Mouse (Mus musculus) large intestine, adult 2 months (tissue): ENCODE measurements around the gene Cd101. TPM values are rescaled to one million over a fixed set of nuclear protein-coding genes. Genes with fewer than 3 reads are reported as not detected.

Experiments used
- DNase-seq: peaks from one replicate; pipeline ENCODE4 v3.0.0-alpha.2; 2012; ENCODE audit warnings: low read depth, low spot score
- WGBS: fragments of 180-500 bp; shearing (Covaris S2); methylation state at CpG from one replicate; pipeline ENCODE4 v1.1.7; 2018; 5-methylcytosine and 5-hydroxymethylcytosine counted together
- polyA plus RNA-seq: library from polyadenylated mRNA; depleted of rRNA; stranded (reverse); fragments of >200 nt; gene quantifications from 2 replicates; pipeline ENCODE4 v1.2.3, GENCODE M21; 2012

Gene Cd101
- polyA plus RNA-seq, 1 experiment: 0.77 TPM

GRCm38 (mm10) chr3:101045431-101045830, 16.1 kb upstream of the Cd101 start:
- 85% methylated on average over 15 of the region's 15 CpGs for WGBS
- DNase-seq: no peak

- WGBS: 48% methylated on average over 6 of the region's 6 CpGs
- DNase-seq: peak; percentile 14
Observed at GRCm38 (mm10) chr3:101044686-101045085, 15.3 kb upstream of the Cd101 start.

DNA sequence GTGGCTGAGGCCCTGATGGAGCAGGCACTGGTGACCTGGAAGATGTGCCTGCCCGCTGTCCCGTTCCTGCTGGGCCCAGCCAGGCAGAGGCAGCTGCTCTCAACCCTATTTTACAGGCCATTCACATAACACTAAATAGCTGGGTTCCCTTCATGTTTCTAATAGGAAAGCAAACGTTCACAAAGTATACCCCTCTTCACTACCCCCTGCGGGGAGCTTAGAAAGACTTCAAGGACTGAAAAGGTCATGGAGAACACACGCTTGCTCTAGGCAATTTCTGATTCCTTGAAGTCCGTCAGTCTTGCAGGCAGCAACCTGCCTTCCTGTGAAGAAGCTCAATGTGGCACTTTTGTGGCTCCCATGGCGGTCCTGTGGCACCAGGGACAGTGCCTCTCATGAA, 12.6 kb upstream of the Cd101 start:
- DNase-seq: no peak
- 91% methylated on average over 7 of the region's 7 CpGs for WGBS

DNA sequence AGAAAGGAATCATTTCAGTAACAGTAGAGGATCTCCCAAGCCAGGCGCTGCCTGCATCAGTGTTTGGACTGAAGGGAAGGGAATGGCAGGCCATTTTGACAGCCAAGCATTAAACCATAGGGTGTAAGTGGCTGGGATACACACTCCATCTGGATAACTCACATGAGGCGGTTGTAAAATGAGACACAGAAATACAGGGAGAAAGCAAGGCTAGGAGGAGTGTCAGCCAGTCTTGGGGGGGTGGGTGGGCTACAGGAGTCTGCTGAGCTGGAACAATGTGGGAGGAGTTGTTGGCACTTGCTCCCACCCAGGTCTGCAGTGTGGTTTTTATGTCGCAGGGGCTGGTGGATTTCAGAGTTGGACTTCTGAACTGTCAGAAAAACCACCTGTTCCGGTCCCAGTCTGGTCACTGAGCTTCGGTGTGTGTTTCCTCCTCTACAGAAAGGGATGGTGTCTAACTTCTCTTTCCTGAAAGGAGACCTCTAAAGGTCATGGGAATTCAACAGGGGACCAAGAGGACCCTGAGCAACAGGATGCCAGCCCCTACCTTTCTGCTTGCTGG, 8.7 kb upstream of the Cd101 start:
- WGBS: 77% methylated on average over 5 of the region's 5 CpGs

GRCm38 (mm10) chr3:101036001-101036400, 6.6 kb upstream of the Cd101 start:
- 96% methylated on average over 2 of the region's 2 CpGs for WGBS
- no peak for DNase-seq

More for the DNA sequence above, 8.7 kb upstream of the Cd101 start:
- DNase-seq: no peak

- DNase-seq: no peak
- WGBS: 88% methylated on average over 9 of the region's 9 CpGs
Observed at GRCm38 (mm10) chr3:101034509-101034908, 5.2 kb upstream of the Cd101 start.

GRCm38 (mm10) chr3:101033644-101034043, 4.3 kb upstream of the Cd101 start:
- 62% methylated on average over 4 of the region's 4 CpGs for WGBS
- no peak for DNase-seq

GRCm38 (mm10) chr3:101031456-101032142, 2.2 kb upstream of the Cd101 start:
- WGBS: 50% methylated on average over 7 of the region's 7 CpGs
- DNase-seq: no peak

GRCm38 (mm10) chr3:101030630-101031029, 1.3 kb upstream of the Cd101 start:
- no peak for DNase-seq
- 85% methylated on average over 1 of the region's 1 CpGs for WGBS

DNA sequence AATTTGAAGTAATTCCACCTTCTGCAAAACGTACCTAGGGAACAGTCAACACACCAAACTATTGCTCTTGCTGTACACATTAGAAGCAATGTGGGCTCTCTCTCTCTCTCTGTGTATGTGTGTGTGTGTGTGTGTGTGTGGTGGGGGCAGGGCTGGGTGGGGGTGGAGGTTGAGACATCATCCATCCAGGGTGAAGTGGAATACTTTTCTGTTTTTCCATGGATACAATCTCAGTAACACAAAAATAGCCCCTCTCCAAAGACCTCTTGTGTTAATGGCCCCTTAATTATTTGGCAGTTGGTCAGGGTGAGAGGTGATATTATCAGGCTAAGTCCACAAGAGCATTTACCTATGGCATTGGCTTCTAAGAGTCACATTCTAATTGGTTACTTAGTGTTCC, 2.6 kb downstream of the Cd101 start:
- WGBS: 83% methylated on average over 1 of the region's 1 CpGs
- DNase-seq: no peak

GRCm38 (mm10) chr3:101022967-101023366, 6.4 kb downstream of the Cd101 start:
- peak; percentile 19 for DNase-seq

DNA sequence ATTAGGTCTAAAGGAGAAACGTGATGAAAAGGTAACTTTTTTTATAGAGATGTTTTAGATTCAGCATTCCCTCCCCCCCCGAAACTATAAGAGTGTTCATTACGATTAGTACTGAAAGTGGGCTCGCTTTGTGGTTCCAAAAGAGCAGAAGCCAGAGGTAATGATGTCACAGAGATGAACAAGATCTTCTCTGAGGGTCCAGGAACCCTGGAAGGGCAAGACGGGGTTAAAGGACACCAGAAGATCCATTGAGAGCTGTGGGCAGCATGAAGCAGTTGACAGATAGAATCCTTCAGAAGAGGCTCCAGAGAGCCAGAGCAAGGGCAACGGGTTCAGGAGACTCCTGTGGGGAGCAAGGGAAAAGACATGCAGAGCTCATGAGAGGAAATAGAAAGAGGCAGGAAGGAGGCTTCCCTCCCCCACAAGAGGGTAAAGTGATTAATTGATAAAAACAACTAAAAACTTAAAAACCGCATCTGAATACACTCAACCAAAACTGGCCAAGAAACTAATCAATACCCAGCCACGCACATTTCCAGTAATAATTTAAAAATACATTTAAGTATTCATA, 7.8 kb downstream of the Cd101 start:
- no peak for DNase-seq
- WGBS: 78% methylated on average over 8 of the region's 8 CpGs

More at GRCm38 (mm10) chr3:101022967-101023366, 6.4 kb downstream of the Cd101 start:
- 62% methylated on average over 6 of the region's 6 CpGs for WGBS

DNA sequence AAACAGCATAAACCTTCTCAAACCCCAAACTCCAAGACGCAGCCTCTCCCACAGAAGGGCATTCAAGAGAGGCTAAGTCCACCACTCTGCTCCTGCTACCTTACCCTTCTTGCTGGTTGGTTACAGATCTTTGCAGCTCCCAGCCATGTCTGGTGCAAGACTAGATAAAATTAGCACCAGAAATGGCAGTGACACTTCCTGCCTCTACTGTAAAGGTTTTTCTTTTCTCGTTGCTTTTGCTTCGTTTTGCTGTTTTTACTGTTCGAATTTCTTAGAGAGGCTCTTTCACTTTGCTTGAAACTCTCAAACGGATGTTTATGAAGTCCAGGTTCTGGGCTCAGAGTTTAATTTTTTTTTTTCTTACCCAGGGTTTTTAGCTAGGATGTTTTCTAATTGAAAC, 8.3 kb downstream of the Cd101 start:
- 84% methylated on average over 5 of the region's 5 CpGs for WGBS
- DNase-seq: no peak

DNA sequence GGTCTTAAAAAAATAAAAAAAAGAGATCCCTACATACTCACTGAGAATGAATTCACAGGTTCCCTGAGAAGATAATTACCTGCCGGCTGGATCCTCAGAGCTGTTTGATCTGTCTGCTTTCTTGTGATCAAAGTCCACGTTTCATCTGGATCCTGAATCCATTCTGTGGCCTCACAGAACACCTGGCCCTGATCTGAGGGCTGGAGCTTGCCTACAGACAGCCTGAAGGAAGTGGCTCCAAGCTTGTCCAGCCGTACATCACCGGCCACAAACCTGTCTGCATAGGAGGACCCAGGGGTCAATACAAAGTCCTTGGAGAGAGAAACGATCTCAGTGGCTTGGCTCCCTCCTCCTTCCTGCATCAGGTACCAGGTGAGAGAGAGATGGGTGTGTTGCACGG, 10.9 kb downstream of the Cd101 start:
- 31% methylated on average over 6 of the region's 6 CpGs for WGBS

DNA sequence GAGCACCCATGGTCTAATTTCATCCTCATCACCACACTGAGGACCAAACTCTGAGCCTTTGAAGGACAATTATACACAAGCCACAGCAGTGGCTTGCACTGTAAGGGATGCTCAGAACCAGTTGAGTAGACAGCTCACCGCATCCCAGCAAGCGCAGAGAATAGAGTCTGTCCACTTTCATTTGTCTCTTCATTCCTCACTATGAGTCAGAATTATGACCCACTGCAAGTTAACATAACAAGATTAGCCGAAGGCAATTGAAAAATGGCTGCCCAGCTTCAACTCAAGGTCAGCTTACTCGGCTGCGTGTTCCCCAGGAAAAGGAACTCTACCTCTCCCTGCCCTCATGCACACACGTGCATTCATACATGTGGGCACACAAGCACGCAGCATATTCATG, 13.3 kb downstream of the Cd101 start:
- WGBS: 69% methylated on average over 7 of the region's 7 CpGs
- DNase-seq: no peak

More for the DNA sequence above, 10.9 kb downstream of the Cd101 start:
- no peak for DNase-seq

DNA sequence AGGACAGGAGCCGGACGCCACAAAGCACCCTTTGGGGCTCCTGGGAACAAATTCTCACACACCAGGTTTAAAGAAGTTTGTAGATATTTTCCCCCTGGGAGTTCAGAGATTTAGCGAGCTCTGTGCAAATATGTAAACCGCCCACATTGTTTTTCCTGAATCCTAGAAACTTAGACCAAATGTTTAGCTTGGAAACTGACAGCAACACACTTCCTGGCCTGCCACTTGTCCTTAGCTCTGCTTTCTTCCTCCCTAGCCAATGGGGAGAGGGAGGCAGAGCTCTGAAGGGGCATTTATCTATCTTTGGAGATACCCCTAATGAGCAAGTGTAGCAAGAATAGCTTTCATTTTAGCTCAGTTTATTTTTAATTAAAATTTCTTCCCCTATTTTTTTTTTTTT, 14.1 kb downstream of the Cd101 start:
- WGBS: 55% methylated on average over 4 of the region's 4 CpGs
- DNase-seq: no peak

- no peak for DNase-seq
- WGBS: 91% methylated on average over 3 of the region's 3 CpGs
Observed at GRCm38 (mm10) chr3:101013536-101013935, 15.8 kb downstream of the Cd101 start.

GRCm38 (mm10) chr3:101013005-101013404, 16.4 kb downstream of the Cd101 start:
- DNase-seq: no peak
- 95% methylated on average over 10 of the region's 10 CpGs for WGBS

- 90% methylated on average over 8 of the region's 8 CpGs for WGBS
- no peak for DNase-seq
Observed at GRCm38 (mm10) chr3:101012597-101012996, 16.8 kb downstream of the Cd101 start.

- DNase-seq: no peak
- WGBS: 61% methylated on average over 10 of the region's 10 CpGs
Observed at GRCm38 (mm10) chr3:101012131-101012571, 17.2 kb downstream of the Cd101 start.

- DNase-seq: no peak
- 42% methylated on average over 5 of the region's 5 CpGs for WGBS
Observed at GRCm38 (mm10) chr3:101011203-101011600, 18.2 kb downstream of the Cd101 start.
